Mouse (Mus musculus) heart, embryonic 14.5 days (tissue): ENCODE data around the gene Dennd2c. TPM values are rescaled to one million over a fixed set of nuclear protein-coding genes. Genes with fewer than 3 reads are reported as not detected.
A peak's percentile ranks its signal among the peaks of the same experiment; 100 is the strongest.

Experiments used
- ATAC-seq: fragments of 200-750 bp; cut with Nextera tagmentation; 2 replicates; pipeline ENCODE4 v1.8.0; 2017; ENCODE audit warnings: low read depth, moderate TSS enrichment; ENCODE audit not compliant: insufficient number of reproducible peaks, insufficient read depth, low FRiP score
- H3K27ac ChIP-seq, 2 experiments: fragments of 200-500 bp in 1 of 2; fragments of 300-500 bp in 1 of 2; sonication (generic) in 1 of 2; replicated peaks in 1 of 2; 2 replicates each; pipeline ENCODE4 v1.5.1; 2012 to 2014; ENCODE audit warnings: low read depth in 2 of 2, low read length in 2 of 2, control low read depth in 1 of 2, mild to moderate bottlenecking in 1 of 2, mixed read lengths in 1 of 2; ENCODE audit not compliant: control insufficient read depth in 1 of 2, insufficient read depth in 1 of 2
- H3K27me3 ChIP-seq: fragments of 300-500 bp; sonication (generic); 2 replicates; pipeline ENCODE4 v1.6.1; 2014; ENCODE audit warnings: mild to moderate bottlenecking, low read length, control low read depth; ENCODE audit not compliant: control insufficient read depth, insufficient read depth
- H3K36me3 ChIP-seq: fragments of 300-500 bp; sonication (generic); 2 replicates; pipeline ENCODE4 v1.6.1; 2014; ENCODE audit warnings: mild to moderate bottlenecking, control low read depth, low read length, mixed read lengths; ENCODE audit not compliant: control insufficient read depth, insufficient read depth
- H3K4me1 ChIP-seq, 2 experiments: fragments of 200-500 bp in 1 of 2; fragments of 300-500 bp in 1 of 2; sonication (generic) in 1 of 2; 2 replicates each; pipeline ENCODE4 v1.6.1; 2012 to 2014; ENCODE audit warnings: low read length in 2 of 2, control low read depth in 1 of 2, mixed read lengths in 1 of 2; ENCODE audit not compliant: control insufficient read depth in 2 of 2, insufficient read depth in 2 of 2
- H3K4me2 ChIP-seq: fragments of 300-500 bp; sonication (generic); 2 replicates; pipeline ENCODE4 v1.6.1; 2014; ENCODE audit warnings: mild to moderate bottlenecking, low read length
- H3K4me3 ChIP-seq, 2 experiments: fragments of 200-500 bp in 1 of 2; fragments of 300-500 bp in 1 of 2; sonication (generic) in 1 of 2; 2 replicates each; pipeline ENCODE4 v1.5.1; 2012 to 2014; ENCODE audit warnings: low read length in 2 of 2, mild to moderate bottlenecking in 2 of 2, control low read depth in 1 of 2, low read depth in 1 of 2, moderate library complexity in 1 of 2; ENCODE audit not compliant: control insufficient read depth in 1 of 2, insufficient read depth in 1 of 2
- H3K9ac ChIP-seq: fragments of 300-500 bp; sonication (generic); 2 replicates; pipeline ENCODE4 v1.6.1; 2014; ENCODE audit warnings: mild to moderate bottlenecking, low read length
- H3K9me3 ChIP-seq: fragments of 300-500 bp; sonication (generic); 2 replicates; pipeline ENCODE4 v1.6.1; 2016; ENCODE audit warnings: low read length, control low read depth; ENCODE audit not compliant: control insufficient read depth
- WGBS: fragments of 180-500 bp; shearing (Covaris S2); extraction: QIAGEN DNeasy Blood & Tissue Kit; methylation state at CpG from one replicate; pipeline ENCODE4 v1.1.7; 2014; 5-methylcytosine and 5-hydroxymethylcytosine counted together
- polyA plus RNA-seq: library from polyadenylated mRNA; unstranded; fragments of >200 nt; fragmentation: Nextera tagmentation; extraction: Ambion mirVana; gene quantifications from 2 replicates; pipeline ENCODE4 v1.2.1, GENCODE M21; 2014

Dennd2c gene
- 3.1 and 3.4 TPM in 2 replicates for polyA plus RNA-seq

GRCm38 (mm10) chr3:103102454-103103390, at the start of gene Dennd2c:
Dennd2c (plus strand) TSS chr3:103102604.
- WGBS, result under 1% methylated on average over 72 of the region's 72 CpGs
- peak; percentile 97 for ATAC-seq
- Histone ChIP-seq H3K9me3 (no peaks in the 10 kb centered on the region), H3K4me3 (peak within 1 kb of the TSS; percentile 79 to 80), H3K27me3 (no peaks in the 10 kb centered on the region), H3K9ac (peak within 1 kb of the TSS; percentile 75), H3K27ac (peak within 1 kb of the TSS; percentile 24 to 72; a peak in 3 of 4 replicates), H3K4me2 (peak within 1 kb of the TSS; percentile 97), H3K4me1 (0 out of 4 replicates have a peak, but pooled peaks cover 0 to 8% of the 10 kb centered on the region in 2 experiments), H3K36me3 (no peaks in the 10 kb centered on the region)

- H3K36me3 ChIP-seq, result peaks cover 71% of the 10 kb centered on the region
- WGBS, result 88% methylated on average over 5 of the region's 5 CpGs
These were observed 46.3 kb upstream of the Dennd2c start for GRCm38 (mm10) chr3:103056016-103056595.

GRCm38 (mm10) chr3:103057752-103058151, 44.7 kb upstream of the Dennd2c start:
- H3K27ac ChIP-seq, result peak overlapping the region; percentile 33 to 49; a peak in 3 of 4 replicates
- WGBS, result 5% methylated on average over 10 of the region's 10 CpGs
- H3K36me3 ChIP-seq, result peaks cover 71% of the 10 kb centered on the region
- H3K9me3 ChIP-seq, result no peaks in the 10 kb centered on the region
- ATAC-seq, result peak; percentile 17; the same call in 1 of the 2 replicates
- peak overlapping the region; percentile 74 for H3K4me2 ChIP-seq
- H3K4me1 ChIP-seq, result peaks cover 0 to 2% of the 10 kb centered on the region in 2 experiments; a peak in 1 of 4 replicates
- peak overlapping the region; percentile 91 for H3K9ac ChIP-seq
- H3K27me3 ChIP-seq, result no peaks in the 10 kb centered on the region
- H3K4me3 ChIP-seq, result peak overlapping the region; percentile 74 to 99

More at GRCm38 (mm10) chr3:103056016-103056595, 46.3 kb upstream of the Dennd2c start:
- Histone ChIP-seq H3K4me3 (no peak overlapping the region), H3K4me2 (no peak overlapping the region), H3K27me3 (no peaks in the 10 kb centered on the region), H3K4me1 (peaks cover 0 to 2% of the 10 kb centered on the region in 2 experiments; a peak in 1 of 4 replicates), H3K27ac (no peak overlapping the region), H3K9me3 (no peaks in the 10 kb centered on the region), H3K9ac (no peak overlapping the region)
- no peak for ATAC-seq

DNA sequence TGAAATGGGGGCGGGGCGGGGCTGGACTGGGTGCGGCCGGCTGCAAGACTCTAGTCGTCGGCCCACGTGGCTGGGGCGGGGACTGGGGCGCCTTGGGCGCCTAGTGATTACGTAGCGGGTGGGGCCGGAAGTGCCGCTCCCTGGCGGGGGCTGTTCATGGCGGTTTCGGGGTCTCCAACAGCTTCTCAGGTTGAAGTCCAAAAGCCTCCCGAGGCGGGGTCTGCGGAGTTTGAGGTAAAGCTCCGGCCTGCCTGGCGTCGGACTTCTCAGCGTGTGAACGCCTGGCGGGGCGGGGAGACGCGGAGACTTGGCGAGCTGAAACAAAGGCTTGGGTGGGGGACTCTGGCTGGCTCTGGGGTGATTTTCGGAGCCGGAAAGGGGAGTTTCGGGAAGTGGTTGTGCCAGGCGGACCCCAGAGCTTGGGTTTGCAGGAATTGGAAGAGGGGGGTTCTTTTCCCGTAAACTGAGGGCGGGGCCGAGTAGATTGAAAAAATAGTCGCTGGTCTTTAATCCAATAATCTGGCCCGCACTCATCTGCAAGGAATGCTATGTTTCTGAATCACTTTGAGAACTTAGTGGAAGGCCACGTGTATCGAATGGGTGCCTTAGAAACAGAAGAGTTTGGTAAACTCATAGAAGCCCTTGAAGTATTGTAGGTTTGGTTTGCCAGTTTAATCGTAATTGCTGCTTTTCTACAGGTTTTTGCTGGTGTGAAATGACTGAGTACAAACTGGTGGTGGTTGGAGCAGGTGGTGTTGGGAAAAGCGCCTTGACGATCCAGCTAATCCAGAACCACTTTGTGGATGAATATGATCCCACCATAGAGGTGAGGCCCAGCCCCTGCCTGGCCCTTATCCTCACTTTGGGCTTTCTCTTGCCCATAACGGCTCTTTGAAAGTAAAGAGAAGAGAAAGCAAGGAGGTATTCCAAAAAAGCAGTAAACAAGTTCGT, 43.9 kb upstream of the Dennd2c start, which contains the start of gene Nras:
TSS of gene Nras (plus strand) at position 79 of the 951 bp plus-strand sequence.
- Histone ChIP-seq H3K27ac (peak within 1 kb of the TSS; percentile 92 to 99), H3K36me3 (peaks cover 72% of the 10 kb centered on the region), H3K9ac (peak within 1 kb of the TSS; percentile 91), H3K4me3 (peak within 1 kb of the TSS; percentile 74 to 99), H3K27me3 (no peaks in the 10 kb centered on the region), H3K4me1 (peaks cover 0 to 2% of the 10 kb centered on the region in 2 experiments; a peak in 1 of 4 replicates), H3K9me3 (no peaks in the 10 kb centered on the region), H3K4me2 (peak within 1 kb of the TSS; percentile 74)
- ATAC-seq, result peak; percentile 95
- 3% methylated on average over 46 of the region's 46 CpGs for WGBS

DNA sequence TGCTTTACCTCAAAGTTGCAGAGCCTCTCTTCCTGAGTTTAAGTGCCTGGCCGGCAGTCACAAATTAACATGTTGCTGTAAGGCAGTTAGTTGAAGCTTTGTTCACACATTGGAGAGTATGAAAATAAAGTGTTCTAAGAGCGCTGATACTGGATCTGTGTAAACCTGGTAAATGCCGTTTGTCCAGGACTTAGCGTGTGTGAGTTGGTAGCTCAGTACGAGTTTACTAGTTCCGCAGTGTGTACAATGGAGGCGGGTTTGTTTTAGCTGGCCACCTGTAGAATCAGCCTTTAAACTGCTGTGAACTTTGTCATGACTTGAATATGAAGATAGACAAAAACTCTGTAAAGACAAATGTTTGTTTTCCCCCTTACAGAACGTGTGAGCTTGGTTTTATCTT, 35.5 kb upstream of the Dennd2c start:
- H3K9me3 ChIP-seq, result no peaks in the 10 kb centered on the region
- no peak for ATAC-seq
- 91% methylated on average over 8 of the region's 8 CpGs for WGBS
- no peak overlapping the region for H3K4me3 ChIP-seq
- H3K27me3 ChIP-seq, result no peaks in the 10 kb centered on the region
- no peaks in the 10 kb centered on the region for H3K4me1 ChIP-seq
- H3K27ac ChIP-seq, result no peak overlapping the region
- H3K4me2 ChIP-seq, result no peak overlapping the region
- H3K9ac ChIP-seq, result no peak overlapping the region
- peaks cover 72% of the 10 kb centered on the region for H3K36me3 ChIP-seq

- WGBS, result 86% methylated on average over 6 of the region's 6 CpGs
- H3K27me3 ChIP-seq, result no peaks in the 10 kb centered on the region
- no peak overlapping the region for H3K9ac ChIP-seq
- no peaks in the 10 kb centered on the region for H3K4me1 ChIP-seq
- peaks cover 51% of the 10 kb centered on the region for H3K36me3 ChIP-seq
- no peak overlapping the region for H3K4me2 ChIP-seq
- H3K27ac ChIP-seq, result no peak overlapping the region
- H3K4me3 ChIP-seq, result no peak overlapping the region
- no peaks in the 10 kb centered on the region for H3K9me3 ChIP-seq
- no peak for ATAC-seq
These were observed 33.4 kb upstream of the Dennd2c start for GRCm38 (mm10) chr3:103068971-103069370.

DNA sequence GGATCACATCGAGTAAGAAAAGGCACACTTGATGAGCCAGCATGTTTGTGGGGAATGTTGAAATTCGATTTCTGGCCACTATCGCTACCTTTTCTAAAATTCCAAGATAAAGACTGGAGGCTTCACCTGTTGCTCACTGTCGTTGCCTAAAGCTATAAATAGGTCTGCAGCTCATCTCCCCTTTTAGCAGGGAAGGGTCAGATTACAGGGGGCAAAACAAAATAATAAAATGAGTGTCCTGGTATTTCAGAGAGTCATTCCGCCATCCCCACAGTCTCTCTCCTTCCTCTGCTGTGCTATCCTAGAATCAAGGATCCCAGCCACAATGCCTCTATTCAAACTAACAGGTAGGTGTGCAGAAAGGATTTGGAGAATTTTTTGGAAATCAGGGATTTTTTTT, 28.6 kb upstream of the Dennd2c start, which contains the start of gene Ampd1:
TSS of gene Ampd1 (plus strand) at position 244 of the 400 bp plus-strand sequence.
- no peak for ATAC-seq
- no peak within 1 kb of the TSS for H3K4me2 ChIP-seq
- H3K4me1 ChIP-seq, result no peaks in the 10 kb centered on the region
- no peaks in the 10 kb centered on the region for H3K27me3 ChIP-seq
- H3K9me3 ChIP-seq, result no peaks in the 10 kb centered on the region
- H3K4me3 ChIP-seq, result no peak within 1 kb of the TSS
- H3K27ac ChIP-seq, result no peak within 1 kb of the TSS
- whole genome bisulfite sequencing, result 42% methylated on average over 5 of the region's 5 CpGs
- H3K9ac ChIP-seq, result no peak within 1 kb of the TSS
- H3K36me3 ChIP-seq, result peaks cover 7% of the 10 kb centered on the region
